Mouse (Mus musculus) limb, embryonic 15.5 days (tissue): ENCODE measurements around the gene Trim38. TPM values are rescaled to one million over a fixed set of nuclear protein-coding genes. Genes with fewer than 3 reads are reported as not detected.

Experiments used
- ATAC-seq: fragments of 200-750 bp; cut with Nextera tagmentation; 2 replicates; pipeline ENCODE4 v1.8.0; 2017; ENCODE audit warnings: low read depth, moderate TSS enrichment; ENCODE audit not compliant: insufficient number of reproducible peaks, low FRiP score, low TSS enrichment
- H3K27ac ChIP-seq: fragments of 300-500 bp; sonication (generic); 2 replicates; pipeline ENCODE4 v1.5.1; 2015; ENCODE audit warnings: moderate library complexity, mild to moderate bottlenecking, inconsistent platforms
- H3K27me3 ChIP-seq: fragments of 300-500 bp; sonication (generic); 2 replicates; pipeline ENCODE4 v1.6.1; 2015; ENCODE audit warnings: inconsistent platforms
- H3K36me3 ChIP-seq: fragments of 300-500 bp; sonication (generic); 2 replicates; pipeline ENCODE4 v1.6.1; 2015; ENCODE audit warnings: inconsistent platforms
- H3K4me1 ChIP-seq: fragments of 300-500 bp; sonication (generic); 2 replicates; pipeline ENCODE4 v1.6.1; 2015; ENCODE audit warnings: inconsistent platforms
- H3K4me2 ChIP-seq: fragments of 300-500 bp; sonication (generic); 2 replicates; pipeline ENCODE4 v1.6.1; 2015; ENCODE audit warnings: mild to moderate bottlenecking, inconsistent platforms
- H3K4me3 ChIP-seq: fragments of 300-500 bp; sonication (generic); 2 replicates; pipeline ENCODE4 v1.5.1; 2015; ENCODE audit warnings: mild to moderate bottlenecking, inconsistent platforms
- H3K9ac ChIP-seq: fragments of 300-500 bp; sonication (generic); 2 replicates; pipeline ENCODE4 v1.6.1; 2015; ENCODE audit warnings: inconsistent platforms
- H3K9me3 ChIP-seq: fragments of 300-500 bp; sonication (generic); 2 replicates; pipeline ENCODE4 v1.6.1; 2016; ENCODE audit warnings: inconsistent platforms
- WGBS: fragments of 180-500 bp; shearing (Covaris S2); methylation state at CpG from one replicate; pipeline ENCODE4 v1.1.7; 2015; 5-methylcytosine and 5-hydroxymethylcytosine counted together
- polyA plus RNA-seq: library from polyadenylated mRNA; unstranded; fragments of >200 nt; fragmentation: Nextera tagmentation; extraction: Ambion mirVana; gene quantifications from 2 replicates; pipeline ENCODE4 v1.2.1, GENCODE M21; 2015

Trim38 gene
- polyA plus RNA-seq, 1 experiment from 2014 or later: not detected

- Histone ChIP-seq H3K9me3 (no peaks in the 10 kb centered on the region), H3K4me3 (no peak overlapping the region), H3K4me1 (peaks cover 10% of the 10 kb centered on the region), H3K27me3 (no peaks in the 10 kb centered on the region), H3K9ac (no peak overlapping the region), H3K36me3 (no peaks in the 10 kb centered on the region), H3K4me2 (no peak overlapping the region), H3K27ac (no peak overlapping the region)
- 50% methylated on average over 5 of the region's 5 CpGs for whole genome bisulfite sequencing
- no peak for ATAC-seq
Observed at GRCm38 (mm10) chr13:23768834-23769397, 797 bp upstream of the Trim38 start.

- ATAC-seq: no peak
Observed at GRCm38 (mm10) chr13:23772561-23773313, 3.0 kb downstream of the Trim38 start.

GRCm38 (mm10) chr13:23778339-23778738 lies 8.6 kb downstream of the Trim38 start:
- 88% methylated on average over 7 of the region's 7 CpGs for WGBS
- no peak for ATAC-seq
- H3K9ac ChIP-seq: no peak overlapping the region
- no peaks in the 10 kb centered on the region for H3K27me3 ChIP-seq
- no peak overlapping the region for H3K27ac ChIP-seq
- H3K4me3 ChIP-seq: no peak overlapping the region
- H3K9me3 ChIP-seq: no peaks in the 10 kb centered on the region
- H3K4me1 ChIP-seq: no peaks in the 10 kb centered on the region
- H3K36me3 ChIP-seq: no peaks in the 10 kb centered on the region
- H3K4me2 ChIP-seq: no peak overlapping the region

More at GRCm38 (mm10) chr13:23772561-23773313, 3.0 kb downstream of the Trim38 start:
- Histone ChIP-seq H3K4me1 (0 out of 2 replicates have a peak, but pooled peaks cover 3% of the 10 kb centered on the region), H3K27me3 (no peaks in the 10 kb centered on the region), H3K9me3 (no peaks in the 10 kb centered on the region), H3K4me2 (peak overlapping the region; percentile 29), H3K27ac (no peak overlapping the region), H3K4me3 (no peak overlapping the region), H3K36me3 (no peaks in the 10 kb centered on the region), H3K9ac (no peak overlapping the region)
- WGBS: 24% methylated on average over 21 of the region's 21 CpGs

- no peaks in the 10 kb centered on the region for H3K36me3 ChIP-seq
- H3K9ac ChIP-seq: no peak overlapping the region
- no peaks in the 10 kb centered on the region for H3K27me3 ChIP-seq
- 79% methylated on average over 4 of the region's 4 CpGs for WGBS
- H3K27ac ChIP-seq: no peak overlapping the region
- H3K4me1 ChIP-seq: no peaks in the 10 kb centered on the region
- no peak overlapping the region for H3K4me3 ChIP-seq
- H3K9me3 ChIP-seq: no peaks in the 10 kb centered on the region
- H3K4me2 ChIP-seq: no peak overlapping the region
- no peak for ATAC-seq
Observed at GRCm38 (mm10) chr13:23779025-23779424, 9.3 kb downstream of the Trim38 start.

GRCm38 (mm10) chr13:23792520-23792919 lies 22.8 kb downstream of the Trim38 start:
- no peaks in the 10 kb centered on the region for H3K9me3 ChIP-seq
- H3K4me3 ChIP-seq: no peak overlapping the region
- H3K4me2 ChIP-seq: no peak overlapping the region
- H3K4me1 ChIP-seq: no peaks in the 10 kb centered on the region
- no peak overlapping the region for H3K27ac ChIP-seq
- ATAC-seq: no peak
- no peaks in the 10 kb centered on the region for H3K27me3 ChIP-seq
- no peaks in the 10 kb centered on the region for H3K36me3 ChIP-seq
- H3K9ac ChIP-seq: no peak overlapping the region
- 42% methylated on average over 2 of the region's 2 CpGs for WGBS

- Histone ChIP-seq H3K4me2 (no peak overlapping the region), H3K4me1 (no peaks in the 10 kb centered on the region; the same call in 1 of the 2 replicates), H3K27ac (no peak overlapping the region), H3K36me3 (no peaks in the 10 kb centered on the region), H3K27me3 (no peaks in the 10 kb centered on the region), H3K4me3 (no peak overlapping the region), H3K9me3 (no peaks in the 10 kb centered on the region), H3K9ac (no peak overlapping the region)
- WGBS: 59% methylated on average over 5 of the region's 5 CpGs
- no peak for ATAC-seq
Observed at GRCm38 (mm10) chr13:23799405-23799804, 29.7 kb downstream of the Trim38 start.

- no peaks in the 10 kb centered on the region for H3K27me3 ChIP-seq
- no peak for ATAC-seq
- H3K4me2 ChIP-seq: no peak overlapping the region
- no peak overlapping the region for H3K4me3 ChIP-seq
- no peaks in the 10 kb centered on the region for H3K9me3 ChIP-seq
- WGBS: 73% methylated on average over 2 of the region's 2 CpGs
- no peak overlapping the region for H3K9ac ChIP-seq
- H3K4me1 ChIP-seq: no peaks in the 10 kb centered on the region
- no peaks in the 10 kb centered on the region for H3K36me3 ChIP-seq
- no peak overlapping the region for H3K27ac ChIP-seq
Observed at GRCm38 (mm10) chr13:23804532-23804931, 34.8 kb downstream of the Trim38 start.

GRCm38 (mm10) chr13:23806422-23807052 lies 36.8 kb downstream of the Trim38 start, which contains the start of gene Slc17a2:
Gene Slc17a2, plus strand, starts transcription at chr13:23806993.
- no peaks in the 10 kb centered on the region for H3K4me1 ChIP-seq
- WGBS: 84% methylated on average over 15 of the region's 15 CpGs
- H3K4me3 ChIP-seq: no peak within 1 kb of the TSS
- no peaks in the 10 kb centered on the region for H3K9me3 ChIP-seq
- H3K27ac ChIP-seq: no peak within 1 kb of the TSS
- H3K9ac ChIP-seq: no peak within 1 kb of the TSS
- H3K4me2 ChIP-seq: no peak within 1 kb of the TSS
- H3K36me3 ChIP-seq: no peaks in the 10 kb centered on the region
- ATAC-seq: no peak
- H3K27me3 ChIP-seq: no peaks in the 10 kb centered on the region

GRCm38 (mm10) chr13:23816148-23816547 lies 46.4 kb downstream of the Trim38 start:
- 78% methylated on average over 2 of the region's 2 CpGs for WGBS
- no peak for ATAC-seq
- Histone ChIP-seq H3K4me1 (no peaks in the 10 kb centered on the region), H3K36me3 (no peaks in the 10 kb centered on the region), H3K4me2 (no peak overlapping the region), H3K27ac (no peak overlapping the region), H3K27me3 (no peaks in the 10 kb centered on the region), H3K9me3 (no peaks in the 10 kb centered on the region), H3K9ac (no peak overlapping the region), H3K4me3 (no peak overlapping the region)

GRCm38 (mm10) chr13:23820179-23820940 lies 50.6 kb downstream of the Trim38 start:
- no peak for ATAC-seq
- no peaks in the 10 kb centered on the region for H3K27me3 ChIP-seq
- H3K4me1 ChIP-seq: no peaks in the 10 kb centered on the region
- no peak overlapping the region for H3K9ac ChIP-seq
- no peak overlapping the region for H3K4me3 ChIP-seq
- H3K36me3 ChIP-seq: no peaks in the 10 kb centered on the region
- WGBS: 66% methylated on average over 4 of the region's 4 CpGs
- H3K9me3 ChIP-seq: no peaks in the 10 kb centered on the region
- H3K27ac ChIP-seq: no peak overlapping the region
- H3K4me2 ChIP-seq: no peak overlapping the region

GRCm38 (mm10) chr13:23822213-23822612 lies 52.5 kb downstream of the Trim38 start:
- H3K36me3 ChIP-seq: no peaks in the 10 kb centered on the region
- H3K27ac ChIP-seq: no peak overlapping the region
- no peaks in the 10 kb centered on the region for H3K27me3 ChIP-seq
- H3K4me3 ChIP-seq: no peak overlapping the region
- no peak overlapping the region for H3K9ac ChIP-seq
- ATAC-seq: no peak
- H3K4me1 ChIP-seq: no peaks in the 10 kb centered on the region
- 79% methylated on average over 3 of the region's 3 CpGs for WGBS
- H3K9me3 ChIP-seq: no peaks in the 10 kb centered on the region
- no peak overlapping the region for H3K4me2 ChIP-seq
